ENCODE assay signal across 8 mouse cellular contexts in the genomic region with DNA sequence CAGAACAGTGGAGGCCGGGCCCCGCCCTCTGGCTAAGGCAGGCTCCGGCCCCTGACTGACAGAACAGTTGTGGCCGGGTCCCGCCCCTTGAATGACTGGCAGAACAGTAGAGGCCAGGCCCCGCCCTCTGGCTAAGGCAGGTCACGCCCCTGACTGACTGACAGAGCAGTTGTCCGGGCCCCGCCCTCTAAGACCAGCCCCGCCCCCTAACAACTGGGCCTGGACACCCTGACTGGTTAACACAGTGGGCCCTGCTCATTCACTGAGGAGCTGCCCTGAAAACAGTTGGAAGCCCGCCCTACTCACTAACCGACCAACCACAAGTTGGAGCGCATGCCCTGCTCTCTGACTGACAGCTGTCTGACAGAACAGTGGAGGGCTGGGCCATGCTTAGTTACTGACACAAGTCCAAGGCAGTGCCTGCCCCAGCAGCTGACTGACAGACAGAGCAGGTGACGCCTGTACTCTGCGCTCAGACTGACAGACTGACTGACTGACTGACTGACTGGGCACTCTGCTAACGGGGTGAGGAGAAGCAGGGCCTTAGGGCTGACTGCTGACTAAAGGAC. TPM values are rescaled to one million over a fixed set of nuclear protein-coding genes. Genes with fewer than 3 reads are reported as not detected.
DNase-seq lines count a peak whose midpoint lies in the region; ATAC-seq and TF ChIP-seq lines count a peak whose summit lies in the region.

No protein-coding gene starts in this region.

- TF ChIP-seq CTCF in stomach, postnatal 0 days (IDR thresholded peaks at IDR 0.05; ENCODE audit: low read depth) = no peak

- WGBS in intestine, embryonic 15.5 days = 19% methylated on average over 16 of the region's 16 CpGs
- 8% methylated on average over 16 of the region's 16 CpGs for WGBS in midbrain, embryonic 15.5 days
- WGBS in stomach, postnatal 0 days = 18% methylated on average over 16 of the region's 16 CpGs

- H3K9me3 ChIP-seq in intestine, embryonic 15.5 days = no peaks in the 10 kb centered on the region
- no peaks in the 10 kb centered on the region for H3K9me3 ChIP-seq in midbrain, embryonic 15.5 days
- no peaks in the 10 kb centered on the region for H3K9me3 ChIP-seq in stomach, postnatal 0 days (ENCODE audit: control insufficient read depth, low read length)

- peaks cover 50% of the 10 kb centered on the region for H3K4me1 ChIP-seq in intestine, embryonic 15.5 days (replicated peaks)
- H3K4me1 ChIP-seq in midbrain, embryonic 15.5 days = peaks cover 22% of the 10 kb centered on the region
- peaks cover 3% of the 10 kb centered on the region; the same call in 1 of the 2 replicates for H3K4me1 ChIP-seq in stomach, postnatal 0 days (replicated peaks; ENCODE audit: control insufficient read depth, insufficient read depth)

- no peaks in the 10 kb centered on the region for H3K27me3 ChIP-seq in intestine, embryonic 15.5 days (replicated peaks)
- H3K27me3 ChIP-seq in midbrain, embryonic 15.5 days (replicated peaks) = no peaks in the 10 kb centered on the region
- H3K27me3 ChIP-seq in stomach, postnatal 0 days (ENCODE audit: control insufficient read depth, insufficient read depth, low read length) = no peaks in the 10 kb centered on the region

- peak; percentile 93 for ATAC-seq in intestine, embryonic 15.5 days
- peak; percentile 72 for ATAC-seq in midbrain, embryonic 15.5 days (replicated peaks)
- peak; percentile 93 for ATAC-seq in stomach, postnatal 0 days (ENCODE audit: low FRiP score, low TSS enrichment)

- intact Hi-C loops in gastrocnemius, postnatal 14 days (cut with DNase I; ENCODE audit: low total_unique reads) = no loop called here

- no peaks in the 10 kb centered on the region for H3K36me3 ChIP-seq in intestine, embryonic 15.5 days
- H3K36me3 ChIP-seq in midbrain, embryonic 15.5 days (replicated peaks) = no peaks in the 10 kb centered on the region
- no peaks in the 10 kb centered on the region for H3K36me3 ChIP-seq in stomach, postnatal 0 days (ENCODE audit: control insufficient read depth, insufficient read depth, low read length)

- peak; percentile 37 for DNase-seq in cerebellum, adult 11-12 months
- no peak for DNase-seq in cerebellum, postnatal 36 days
- peak; percentile 40 for DNase-seq in cerebellum, adult 9-11 months
- DNase-seq in gastrocnemius, postnatal 14 days = peak; percentile 88
- DNase-seq in liver = peak; percentile 98
- peak; percentile 97 for DNase-seq in stomach, postnatal 0 days (ENCODE audit: low spot score)

- peak overlapping the region; percentile 19; the same call in 1 of the 2 replicates for H3K4me2 ChIP-seq in intestine, embryonic 15.5 days (replicated peaks)
- H3K4me2 ChIP-seq in midbrain, embryonic 15.5 days = no peak overlapping the region
- no peak overlapping the region for H3K4me2 ChIP-seq in stomach, postnatal 0 days (replicated peaks; ENCODE audit: low read depth)

- no peak overlapping the region for H3K4me3 ChIP-seq in intestine, embryonic 15.5 days (replicated peaks)
- no peak overlapping the region for H3K4me3 ChIP-seq in midbrain, embryonic 15.5 days
- H3K4me3 ChIP-seq in stomach, postnatal 0 days (ENCODE audit: low read depth, low read length) = no peak overlapping the region

- H3K9ac ChIP-seq in intestine, embryonic 15.5 days = no peak overlapping the region
- no peak overlapping the region for H3K9ac ChIP-seq in midbrain, embryonic 15.5 days
- H3K9ac ChIP-seq in stomach, postnatal 0 days (ENCODE audit: low read length) = no peak overlapping the region

- H3K27ac ChIP-seq in intestine, embryonic 15.5 days = peak overlapping the region; percentile 77
- H3K27ac ChIP-seq in midbrain, embryonic 15.5 days = no peak overlapping the region
- peak overlapping the region; percentile 73; the same call in 1 of the 2 replicates for H3K27ac ChIP-seq in stomach, postnatal 0 days (replicated peaks)

- TF ChIP-seq EP300 in stomach, postnatal 0 days (optimal IDR thresholded peaks at IDR 0.05) = no peak

RNA-seq across cellular contexts. Expression of gene 2900026A02Rik, which starts 56.1 kb away (rescaled TPM):
- 10 to 100 TPM; 29.2 to 35.1 TPM for total RNA-seq in gastrocnemius, postnatal 14 days (2021)
- 10.0 and 10.7 TPM in 2 replicates for polyA plus RNA-seq in intestine, embryonic 15.5 days (2015; fragmentation: Nextera tagmentation; extraction: Ambion mirVana)
- 3.9 TPM in 2 replicates for polyA plus RNA-seq in midbrain, embryonic 15.5 days (2015; fragmentation: Nextera tagmentation; extraction: Ambion mirVana)
- 5.3 and 6.2 TPM in 2 replicates for polyA plus RNA-seq in stomach, postnatal 0 days (2015; fragmentation: Nextera tagmentation; extraction: Ambion mirVana)

Comparison
In these comparisons a context has a peak if more than half of its experiments do, and no peak if none do; other contexts are left out.
1. DNase-seq: peak in cerebellum, adult 11-12 months (single experiment), cerebellum, adult 9-11 months (single experiment), gastrocnemius, postnatal 14 days (single experiment), liver (single experiment) and stomach, postnatal 0 days (single experiment); none in cerebellum, postnatal 36 days (0 of 2).
2. Peak in every context shown above with its lines, with median percentiles within 50 percentile points of each other: ATAC-seq.